Mouse (Mus musculus) embryo, embryonic 9.5 days (tissue): ENCODE results near the gene Map1a.

Experiments
- DNase-seq: peaks from one replicate; pipeline ENCODE4 v3.0.0-alpha.2; 2017; ENCODE audit errors: extremely low spot score

Map1a gene

DNA sequence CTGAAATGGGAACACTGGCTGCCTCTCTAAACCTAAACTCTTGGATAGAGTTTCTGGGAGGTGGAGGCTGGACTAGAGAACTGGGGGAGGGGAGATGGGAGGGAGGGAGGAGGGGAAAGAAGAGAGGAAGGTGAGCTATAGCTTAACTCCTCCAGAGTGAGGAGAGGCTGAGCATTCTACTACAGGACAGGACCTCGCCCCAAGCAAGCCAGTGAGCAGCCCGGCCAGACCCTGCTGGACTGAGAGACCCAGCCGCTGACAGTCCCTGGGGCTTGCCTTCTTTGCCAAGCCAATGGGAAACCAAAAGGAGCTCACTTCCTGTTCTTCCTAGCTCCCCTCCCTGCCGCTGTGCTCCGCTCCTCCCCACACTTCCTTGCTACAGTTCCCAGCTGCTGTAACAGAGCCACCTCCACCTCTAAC, 19.6 kb downstream of the Map1a start:
- DNase-seq: no peak

DNA sequence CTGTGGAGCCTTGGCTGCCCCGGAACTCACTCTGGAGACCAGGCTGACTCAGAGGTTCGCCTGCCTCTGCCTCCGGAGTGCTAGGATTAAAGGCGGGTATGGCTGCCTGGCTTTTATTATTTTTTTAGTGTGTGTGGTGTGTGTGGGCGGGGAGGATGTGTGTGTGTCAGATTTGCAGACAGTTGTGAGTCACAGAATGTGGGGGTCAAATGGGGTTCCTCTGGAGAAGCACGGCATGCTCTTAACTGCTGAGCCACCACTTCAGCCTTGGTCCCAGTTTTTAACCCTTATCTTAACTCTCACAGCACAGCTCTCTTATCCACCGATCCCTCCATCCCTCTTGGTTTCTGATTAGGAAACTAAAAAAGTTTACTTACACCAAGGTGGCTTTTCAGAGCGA, 26.9 kb downstream of the Map1a start:
- no peak for DNase-seq

DNA sequence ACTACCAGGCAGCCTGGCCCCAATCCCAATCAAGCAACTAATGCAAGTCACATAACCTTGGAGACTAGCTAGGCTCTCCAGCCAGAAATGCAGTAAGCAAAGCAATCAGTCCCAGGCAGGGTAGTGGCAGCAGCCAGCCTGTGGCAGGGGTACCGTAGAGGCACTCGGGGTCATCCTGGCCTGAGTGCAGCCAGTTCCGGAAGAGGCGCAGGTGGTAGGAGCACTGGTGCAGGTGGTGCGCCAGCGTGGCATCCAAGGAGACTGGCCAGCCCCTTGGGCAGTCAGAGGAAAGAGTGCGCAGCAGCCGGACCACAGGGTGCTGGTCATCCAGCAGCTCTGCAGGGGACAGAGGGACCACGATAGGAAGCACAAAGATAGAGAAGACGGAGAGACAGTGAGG, 33.6 kb downstream of the Map1a start:
- DNase-seq: no peak

DNA sequence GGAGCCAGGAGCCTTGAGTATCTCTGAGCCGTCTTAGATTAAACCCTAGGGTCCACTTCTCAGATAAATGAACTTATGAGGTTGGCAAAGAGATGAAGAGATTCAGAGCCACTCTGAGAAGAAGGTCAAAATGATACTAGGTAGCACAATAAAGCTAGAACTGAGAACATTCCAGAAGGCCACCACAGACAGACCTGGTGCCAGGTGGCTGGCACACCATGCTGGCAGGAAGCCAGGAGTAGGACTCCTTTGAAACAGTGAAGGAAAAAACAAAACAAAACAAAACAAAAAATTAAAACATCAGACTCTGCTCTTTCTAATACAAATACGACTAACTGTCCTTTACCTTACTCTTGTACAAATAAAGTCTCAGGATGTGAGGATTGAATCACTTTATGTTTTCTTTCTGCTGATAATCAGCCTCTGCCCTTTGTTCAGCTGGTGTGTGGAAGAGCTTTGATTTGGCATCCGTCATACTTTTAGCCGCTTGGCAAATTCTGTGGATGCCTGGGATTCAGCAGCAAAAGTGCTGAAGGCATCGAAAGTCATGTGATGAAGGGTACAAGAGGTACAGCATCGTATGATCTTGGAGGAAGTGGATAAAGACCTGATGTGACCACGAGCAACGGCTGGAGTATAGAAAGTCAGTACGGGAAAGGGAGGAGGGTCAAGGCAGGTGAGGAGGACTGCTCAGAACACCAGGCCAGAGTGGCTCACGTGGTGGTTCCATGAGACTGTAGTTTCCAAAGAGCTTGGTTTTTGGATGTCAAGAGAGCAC, 34.5 kb downstream of the Map1a start:
- DNase-seq: no peak

DNA sequence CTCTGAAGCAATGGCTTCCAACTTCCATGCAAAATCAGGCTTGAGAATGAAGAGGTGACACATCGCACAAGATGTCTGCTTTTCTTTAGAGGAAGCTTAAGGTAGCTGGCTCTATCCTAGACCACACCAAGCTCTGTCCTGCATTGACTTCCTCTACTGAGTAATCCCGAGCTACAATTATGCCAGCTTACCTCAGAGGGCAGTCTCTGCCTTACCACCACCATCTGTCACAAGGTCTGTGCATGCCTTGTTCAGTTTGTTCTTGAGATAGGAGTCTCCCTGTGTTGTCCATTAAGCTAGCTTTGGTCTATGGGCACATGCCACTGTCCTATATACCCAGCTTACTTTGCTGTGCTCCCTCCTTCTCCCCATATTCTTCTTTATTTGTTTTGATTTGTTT, 40.1 kb downstream of the Map1a start:
- no peak for DNase-seq

DNA sequence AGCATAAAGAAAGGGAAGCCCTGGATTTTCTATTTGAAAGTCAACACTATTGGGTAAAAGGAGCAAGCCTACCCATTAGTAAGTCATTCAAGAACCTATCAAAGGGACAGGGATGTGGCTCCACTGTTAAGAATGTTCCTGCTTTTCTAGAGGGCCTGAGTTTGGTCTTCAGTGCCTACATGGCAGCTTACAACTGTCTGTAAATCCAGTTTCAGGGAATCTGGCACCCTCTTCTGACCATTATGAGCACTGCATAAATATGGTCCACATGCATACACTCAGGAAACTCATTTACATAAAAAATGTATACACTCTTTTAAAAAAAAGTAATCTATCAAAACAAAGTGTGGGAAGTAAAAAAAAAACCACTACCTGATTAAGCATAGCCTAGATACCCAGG, 49.7 kb downstream of the Map1a start:
- DNase-seq: no peak

DNA sequence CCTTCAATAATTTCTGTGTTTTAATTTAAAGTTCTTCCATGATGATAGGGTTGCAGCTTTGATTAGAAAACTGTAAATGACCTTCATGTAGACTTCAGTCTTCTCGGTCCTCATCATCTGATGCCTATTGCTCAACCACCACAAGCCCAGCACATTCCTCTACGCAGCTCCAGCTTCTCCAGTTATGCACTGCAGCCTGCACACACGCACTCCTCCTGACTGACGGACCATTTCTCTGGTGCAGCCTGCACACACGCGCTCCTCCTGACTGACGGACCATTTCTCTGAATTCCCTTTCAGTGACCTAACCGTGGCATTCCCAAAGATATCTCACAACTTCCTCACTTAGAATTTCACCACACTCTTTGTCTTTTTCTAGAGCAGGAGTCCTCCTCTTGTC, 63.8 kb downstream of the Map1a start:
- DNase-seq: no peak

DNA sequence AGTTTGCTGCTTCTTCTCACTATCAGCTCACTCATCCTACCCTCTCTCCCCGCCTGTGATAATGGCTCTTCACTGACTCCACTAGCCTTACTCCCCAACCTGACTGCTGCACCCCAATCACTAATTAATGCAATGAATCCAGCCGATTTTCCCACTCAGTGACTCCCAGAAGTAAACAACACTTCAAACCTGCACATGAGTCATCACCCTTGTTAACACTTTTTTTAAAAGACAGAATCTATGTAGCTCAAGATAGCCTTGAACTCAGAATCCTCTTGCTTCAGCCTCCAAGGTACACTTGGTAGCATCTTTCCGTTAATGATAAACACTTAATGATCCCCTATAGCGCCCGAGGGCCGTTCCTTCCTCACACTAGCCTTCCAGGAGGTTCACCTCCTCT, 65.0 kb downstream of the Map1a start:
- no peak for DNase-seq

DNA sequence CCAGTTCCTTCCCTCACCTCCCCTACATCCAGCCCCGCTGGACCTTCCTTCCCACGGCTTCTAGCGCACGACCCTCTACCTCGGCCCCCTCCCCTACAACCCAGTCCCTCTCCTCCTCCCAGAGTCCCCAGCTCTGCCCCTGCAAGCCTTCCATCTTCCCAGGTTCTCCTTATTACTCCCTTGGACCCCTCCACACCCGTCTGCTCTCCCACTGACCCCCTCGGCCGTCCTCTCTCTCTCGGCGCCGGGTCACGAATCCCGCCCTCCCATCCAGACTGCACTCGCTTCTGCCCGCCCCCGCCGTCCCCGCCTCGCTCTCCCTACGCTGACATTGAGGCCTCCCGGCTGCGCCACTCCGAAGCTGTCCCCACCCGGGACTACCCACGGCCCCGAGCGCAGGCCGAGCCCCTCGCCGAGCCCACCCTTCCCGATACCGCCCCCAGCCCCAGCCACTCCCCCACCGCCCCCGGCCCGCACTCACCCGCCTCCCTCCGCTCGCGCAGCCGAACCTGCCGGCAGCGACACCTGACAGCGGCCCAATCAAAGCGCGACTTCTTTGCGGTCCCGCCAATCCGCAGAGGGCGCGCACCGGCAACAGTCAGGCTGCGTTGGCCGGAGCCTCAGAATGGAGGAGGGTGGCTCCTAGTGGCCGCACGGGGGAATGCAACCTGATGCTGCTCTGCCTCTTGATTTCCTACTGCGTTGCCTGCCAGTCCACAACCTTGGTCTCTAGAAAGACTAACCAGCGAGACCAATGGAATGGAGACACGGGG, 65.6 kb downstream of the Map1a start, which contains the start of gene Ppip5k1:
Ppip5k1 (minus strand) TSS at position 577 of the 773 bp plus-strand sequence.
- peak; percentile 96 for DNase-seq

DNA sequence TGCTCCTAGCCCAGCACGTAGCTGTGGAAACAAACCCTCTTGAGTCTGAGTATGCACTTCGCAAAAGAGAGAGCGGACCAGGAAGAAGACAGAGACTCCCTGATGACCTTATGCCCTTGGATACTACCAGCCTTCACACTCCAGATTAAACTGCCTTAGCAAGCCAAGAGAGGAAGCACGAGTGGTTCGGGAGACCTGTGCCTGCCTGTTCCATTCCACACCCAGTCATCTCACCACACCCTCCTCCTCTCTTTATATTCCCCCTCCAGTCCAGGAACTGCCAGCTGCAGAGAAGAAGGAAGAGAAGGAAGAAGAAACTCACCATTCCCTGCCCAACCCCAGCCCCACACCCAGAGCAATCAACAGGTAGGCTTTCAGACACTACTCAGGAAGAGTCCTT, 68.1 kb downstream of the Map1a start, which contains the start of gene Ckmt1:
Ckmt1 (plus strand) TSS at position 221 of the 400 bp plus-strand sequence.
- no peak for DNase-seq

DNA sequence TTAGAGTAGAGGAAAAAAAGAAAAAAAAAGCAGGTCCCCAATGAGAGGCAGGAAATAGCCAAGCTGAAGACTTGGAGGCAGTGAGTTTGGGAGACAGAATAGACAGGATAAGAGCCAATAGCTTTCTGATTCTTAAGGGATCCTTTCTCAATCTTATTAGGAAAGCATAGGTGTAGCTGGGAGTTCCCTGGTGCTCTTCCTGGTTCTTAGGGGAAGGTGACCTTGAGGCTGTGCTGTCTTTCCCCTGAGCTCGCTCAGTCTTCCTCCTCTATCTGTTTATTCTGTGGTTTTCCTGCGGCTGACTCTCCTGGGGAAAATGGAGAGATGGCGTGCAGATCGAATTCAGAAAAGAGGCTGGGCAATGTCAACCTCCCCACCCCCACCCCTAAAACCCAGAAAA, 68.6 kb downstream of the Map1a start:
- no peak for DNase-seq

DNA sequence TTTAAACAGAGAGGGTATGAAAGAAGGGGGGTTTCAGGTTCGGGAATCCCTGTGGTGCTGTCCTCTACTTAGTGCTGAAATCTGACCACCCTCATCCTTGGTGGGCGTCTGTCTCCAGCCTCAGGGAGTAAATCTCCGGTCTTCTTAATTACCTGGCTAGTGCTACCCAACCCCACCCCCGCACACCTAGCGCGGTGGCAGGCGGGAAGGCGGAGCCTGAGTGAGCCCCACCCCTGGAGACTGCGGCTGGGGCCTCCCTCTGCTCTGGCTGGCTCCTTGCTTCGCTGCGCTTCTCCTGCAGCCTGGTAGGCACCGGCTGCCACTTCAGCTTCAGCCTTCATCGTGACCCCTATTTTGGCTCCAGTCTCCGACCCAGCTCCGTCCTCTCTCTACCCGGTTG, 69.0 kb downstream of the Map1a start:
- DNase-seq: peak; percentile 57

DNA sequence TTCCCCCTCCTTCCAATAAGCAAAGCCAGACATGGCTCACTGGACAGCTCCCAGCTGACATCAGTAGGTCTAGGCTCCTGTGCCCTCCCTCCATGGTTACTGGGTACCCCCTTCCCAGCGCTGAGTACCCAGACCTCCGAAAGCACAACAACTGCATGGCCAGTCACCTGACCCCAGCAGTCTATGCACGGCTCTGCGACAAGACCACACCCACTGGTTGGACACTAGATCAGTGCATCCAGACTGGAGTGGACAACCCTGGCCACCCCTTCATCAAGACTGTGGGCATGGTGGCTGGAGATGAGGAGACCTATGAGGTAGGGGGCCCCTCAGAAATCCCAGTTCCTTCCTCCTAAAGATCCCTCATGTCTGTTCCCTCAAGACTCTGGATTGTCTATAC, 70.1 kb downstream of the Map1a start:
- no peak for DNase-seq
